Mouse (Mus musculus): Measurements from ENCODE around the gene 4933415A04Rik.

The 4933415A04Rik gene
- long read RNA-seq, experiment 1, partial matches to known transcripts: 0 of 2 reads
- long read RNA-seq, experiment 1, other reads (novel, unspliced or antisense): 0 of 2 reads
- long read RNA-seq, experiment 2: 0 reads

- intact Hi-C loops (cut with DNase I): loop anchor here (2.0 kb wide), 1 partner anchor 92 kb away; no protein-coding TSS in a partner anchor
These were observed at the start of gene 4933415A04Rik for GRCm38 (mm10) chr11:43586324-43587090. 4933415A04Rik (plus strand) TSS chr11:43587040.

GRCm38 (mm10) chr11:43537074-43537473 is 49.8 kb upstream of the 4933415A04Rik start:
- intact Hi-C loops (cut with DNase I): no loop called here

- intact Hi-C loops (cut with DNase I): no loop called here
These were observed 47.0 kb upstream of the 4933415A04Rik start for GRCm38 (mm10) chr11:43539863-43540262.

- intact Hi-C loops (cut with DNase I): no loop called here
These were observed 43.0 kb upstream of the 4933415A04Rik start for GRCm38 (mm10) chr11:43543711-43544466.

GRCm38 (mm10) chr11:43544819-43545218 is 42.0 kb upstream of the 4933415A04Rik start:
- intact Hi-C loops (cut with DNase I): no loop called here

- intact Hi-C loops (cut with DNase I): no loop called here
These were observed 40.9 kb upstream of the 4933415A04Rik start for GRCm38 (mm10) chr11:43545873-43546475.

- intact Hi-C loops (cut with DNase I): no loop called here
These were observed 40.2 kb upstream of the 4933415A04Rik start for GRCm38 (mm10) chr11:43546678-43547077.

GRCm38 (mm10) chr11:43548148-43548547 is 38.7 kb upstream of the 4933415A04Rik start:
- intact Hi-C loops (cut with DNase I): no loop called here

GRCm38 (mm10) chr11:43548657-43549435 is 38.0 kb upstream of the 4933415A04Rik start:
- intact Hi-C loops (cut with DNase I): no loop called here

GRCm38 (mm10) chr11:43549701-43550100 is 37.1 kb upstream of the 4933415A04Rik start:
- intact Hi-C loops (cut with DNase I): loop anchor here (10.0 kb wide), 1 partner anchor 55 kb away; no protein-coding TSS in a partner anchor

GRCm38 (mm10) chr11:43551756-43552155 is 35.1 kb upstream of the 4933415A04Rik start:
- intact Hi-C loops (cut with DNase I): loop anchor here (10.0 kb wide), 1 partner anchor 57 kb away; no protein-coding TSS in a partner anchor

GRCm38 (mm10) chr11:43552675-43553074 is 34.2 kb upstream of the 4933415A04Rik start:
- intact Hi-C loops (cut with DNase I): loop anchor here (10.0 kb wide), 1 partner anchor 58 kb away; no protein-coding TSS in a partner anchor

GRCm38 (mm10) chr11:43556538-43556937 is 30.3 kb upstream of the 4933415A04Rik start:
- intact Hi-C loops (cut with DNase I): loop anchor here (10.0 kb wide), 1 partner anchor 62 kb away; no protein-coding TSS in a partner anchor

- intact Hi-C loops (cut with DNase I): loop anchor here (10.0 kb wide), 1 partner anchor 65 kb away; no protein-coding TSS in a partner anchor
These were observed 27.1 kb upstream of the 4933415A04Rik start for GRCm38 (mm10) chr11:43559515-43560292.

- intact Hi-C loops (cut with DNase I): no loop called here
These were observed 23.1 kb upstream of the 4933415A04Rik start for GRCm38 (mm10) chr11:43563654-43564244.

- intact Hi-C loops (cut with DNase I): no loop called here
These were observed 21.4 kb upstream of the 4933415A04Rik start for GRCm38 (mm10) chr11:43565414-43565813.

- intact Hi-C loops (cut with DNase I): no loop called here
These were observed 21.0 kb upstream of the 4933415A04Rik start for GRCm38 (mm10) chr11:43565852-43566251.

GRCm38 (mm10) chr11:43566696-43567095 is 20.1 kb upstream of the 4933415A04Rik start:
- intact Hi-C loops (cut with DNase I): no loop called here

GRCm38 (mm10) chr11:43568263-43568662 is 18.6 kb upstream of the 4933415A04Rik start:
- intact Hi-C loops (cut with DNase I): no loop called here
